Mouse (Mus musculus) adrenal gland, postnatal 4 days (tissue): ENCODE data around the gene Spef1. TPM values are rescaled to one million over a fixed set of nuclear protein-coding genes. Genes with fewer than 3 reads are reported as not detected.

Experiments
- DNase-seq, 2 experiments: peaks; one replicate each; pipeline ENCODE4 v3.0.0; 2021 to 2022; ENCODE audit warnings: low spot score in 2 of 2, mixed read lengths in 2 of 2
- total RNA-seq, 2 experiments: library from RNA; stranded (reverse); gene quantifications; 2 replicates each; pipeline ENCODE4 v1.2.3; 2021

Gene Spef1
- total RNA-seq, 2 experiments from 2014 or later: 5.8 to 6.7 TPM

GRCm38 (mm10) chr2:131175286-131175944 is 11.7 kb downstream of the Spef1 start:
- DNase-seq: no peak

GRCm38 (mm10) chr2:131174700-131175099 is 12.4 kb downstream of the Spef1 start:
- no peak for DNase-seq

GRCm38 (mm10) chr2:131172322-131172721 is 14.8 kb downstream of the Spef1 start:
- DNase-seq: no peak

DNA sequence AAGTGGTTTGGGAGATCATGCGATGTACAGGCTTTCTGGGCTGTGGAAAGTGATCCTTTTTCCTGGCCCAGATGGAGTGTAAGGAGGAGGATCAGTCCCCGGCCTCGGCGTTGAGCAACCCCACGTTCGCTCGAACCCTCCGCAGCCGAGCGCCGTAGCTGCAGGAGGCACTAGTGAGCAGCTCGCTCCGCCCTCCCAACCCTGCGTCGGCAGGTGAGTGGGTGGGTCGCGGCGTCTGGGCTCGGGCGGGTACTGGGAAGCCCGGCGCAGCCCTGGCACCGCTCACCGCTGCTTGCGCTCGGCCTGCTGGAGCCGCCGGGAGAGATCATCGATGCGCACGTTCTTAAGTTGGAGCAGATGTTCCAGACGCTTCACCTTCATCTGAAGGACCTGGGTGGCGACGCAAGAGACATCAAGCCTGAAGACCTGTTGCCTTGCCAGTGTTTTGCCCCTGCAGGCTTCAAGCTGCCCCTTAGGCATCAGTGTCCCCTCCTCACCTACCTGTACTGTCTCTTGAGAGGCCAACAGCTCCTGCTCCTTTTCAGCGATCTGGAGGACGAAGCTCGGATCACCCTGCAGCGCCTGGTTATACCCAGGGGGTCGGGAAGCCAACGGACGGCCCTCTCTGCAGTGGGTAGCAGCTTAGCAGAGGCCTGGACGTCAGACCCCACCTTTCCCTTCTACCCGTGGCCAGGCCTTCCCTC is 15.5 kb downstream of the Spef1 start:
- DNase-seq: peak in 1 of 2 experiments; percentile 38

DNA sequence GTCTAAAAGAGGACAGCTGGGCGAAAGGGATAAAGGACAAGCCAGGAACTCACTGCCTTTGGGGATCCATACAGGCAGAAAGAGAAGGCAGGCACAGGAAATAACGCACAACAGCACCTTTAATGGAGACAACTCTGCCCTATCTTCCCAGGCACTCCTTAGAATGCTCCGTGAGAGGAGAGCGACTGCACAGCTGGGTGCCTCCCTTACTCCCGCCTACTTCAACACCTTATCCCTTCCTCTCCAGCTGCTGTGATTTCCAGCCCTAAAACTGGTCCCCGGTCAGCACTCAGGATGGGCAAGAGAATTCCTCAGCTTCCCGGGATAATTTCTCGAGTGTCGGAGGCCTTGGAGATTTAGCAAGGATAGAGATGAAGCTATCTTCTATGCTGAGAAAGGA is 16.1 kb downstream of the Spef1 start:
- no peak for DNase-seq

- DNase-seq: no peak
Measured at GRCm38 (mm10) chr2:131168914-131169313, 18.2 kb downstream of the Spef1 start.

DNA sequence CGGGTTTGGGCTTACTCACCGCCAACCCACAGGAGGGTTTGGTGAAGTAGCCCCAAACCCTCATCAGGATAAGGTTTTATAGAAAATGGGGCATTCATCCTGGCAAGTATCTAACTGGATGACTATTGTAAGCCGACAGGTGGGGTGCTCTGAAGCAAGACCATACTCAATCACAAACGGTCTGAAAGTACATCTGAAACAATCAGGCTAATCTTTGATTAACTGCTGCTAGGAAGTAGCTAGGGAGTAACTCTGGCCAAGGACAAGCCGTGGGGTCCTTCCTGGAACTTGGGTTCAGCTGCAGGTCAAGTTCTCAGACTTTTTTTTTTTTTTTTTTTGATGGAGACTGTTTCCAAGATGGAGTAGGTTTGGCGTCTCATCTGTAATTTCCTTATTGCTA is 19.1 kb downstream of the Spef1 start:
- no peak for DNase-seq

GRCm38 (mm10) chr2:131166172-131166571 is 20.9 kb downstream of the Spef1 start:
- DNase-seq: no peak

GRCm38 (mm10) chr2:131163924-131164323 is 23.2 kb downstream of the Spef1 start:
- no peak for DNase-seq

DNA sequence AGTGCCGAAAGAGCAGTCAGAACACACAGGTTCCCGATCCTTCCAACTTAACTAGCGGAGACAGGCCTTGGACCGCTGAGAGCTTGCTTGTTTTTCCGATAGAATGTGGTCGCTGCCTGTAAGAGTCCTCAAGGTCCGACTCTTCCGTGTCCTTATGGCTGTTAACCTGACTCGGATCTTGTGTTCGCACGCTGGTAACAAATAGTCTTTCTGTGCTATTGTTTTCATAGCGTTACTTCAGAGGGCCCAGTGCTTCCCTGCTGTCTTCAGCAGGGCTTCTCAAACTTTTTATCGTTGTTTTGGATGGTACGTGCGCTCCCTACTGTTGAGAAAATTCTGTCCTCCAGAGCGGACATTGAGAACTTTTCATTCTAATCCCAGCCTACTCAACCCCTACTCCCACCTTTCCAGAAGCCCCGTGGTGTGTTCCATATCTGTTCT is 26.4 kb downstream of the Spef1 start:
- no peak for DNase-seq

- DNase-seq: peak; percentile 75 to 86
Measured at GRCm38 (mm10) chr2:131159938-131160581, 27.0 kb downstream of the Spef1 start, which contains the start of gene 1700037H04Rik. TSS of gene 1700037H04Rik (minus strand) at chr2:131160081.

GRCm38 (mm10) chr2:131159491-131159910 is 27.6 kb downstream of the Spef1 start:
- no peak for DNase-seq

- DNase-seq: no peak
Measured at GRCm38 (mm10) chr2:131156987-131157386, 30.1 kb downstream of the Spef1 start.

DNA sequence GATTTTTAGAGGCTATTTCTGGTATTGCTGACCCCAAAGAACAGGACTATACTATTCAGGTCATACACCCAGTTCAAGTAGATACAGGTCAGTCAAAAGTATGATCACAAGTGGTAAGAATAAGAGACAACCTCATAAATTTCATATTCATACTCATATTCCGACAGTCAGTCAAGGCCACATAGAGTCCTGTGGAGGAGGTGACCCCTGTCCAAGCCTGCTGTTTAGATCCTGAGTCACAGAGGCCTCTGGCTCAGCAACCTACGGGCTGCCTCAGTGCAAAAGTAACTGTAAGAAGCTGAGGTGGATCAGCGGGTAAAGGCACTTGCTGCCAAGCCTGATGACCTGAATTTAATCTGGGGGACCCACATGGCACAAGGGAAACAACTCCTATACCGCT is 33.0 kb downstream of the Spef1 start:
- DNase-seq: no peak

DNA sequence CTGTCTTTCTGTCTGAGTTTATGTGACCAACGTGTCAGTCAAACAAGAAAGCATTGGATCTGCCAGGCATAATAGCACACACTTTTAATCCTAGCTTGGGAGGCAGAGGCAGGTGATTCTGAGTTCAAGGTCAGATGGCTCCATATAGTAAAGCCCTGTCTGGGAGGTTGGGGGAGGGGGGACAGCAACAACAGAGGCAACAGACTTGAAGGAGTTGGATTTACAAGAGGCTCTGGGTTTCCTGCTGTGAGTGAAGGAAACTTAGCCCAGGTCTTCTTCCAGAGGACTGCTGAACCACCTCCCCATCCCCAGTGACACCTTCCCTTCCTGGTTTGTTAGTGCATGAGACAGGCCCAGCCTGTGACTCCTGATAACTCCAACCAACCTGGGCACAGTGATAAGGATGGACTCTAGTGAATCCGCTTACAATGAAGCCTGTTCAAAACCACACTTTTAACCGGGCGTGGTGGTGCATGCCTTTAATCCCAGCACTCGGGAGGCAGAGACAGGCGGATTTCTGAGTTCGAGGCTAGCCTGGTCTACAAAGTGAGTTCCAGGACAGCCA is 34.8 kb downstream of the Spef1 start:
- no peak for DNase-seq

- no peak for DNase-seq
Measured at GRCm38 (mm10) chr2:131149254-131149578, 37.9 kb downstream of the Spef1 start.

- no peak for DNase-seq
Measured at GRCm38 (mm10) chr2:131148353-131149253, 38.5 kb downstream of the Spef1 start.

- no peak for DNase-seq
Measured at GRCm38 (mm10) chr2:131147043-131147365, 40.1 kb downstream of the Spef1 start.

- no peak for DNase-seq
Measured at GRCm38 (mm10) chr2:131146193-131147042, 40.7 kb downstream of the Spef1 start.

DNA sequence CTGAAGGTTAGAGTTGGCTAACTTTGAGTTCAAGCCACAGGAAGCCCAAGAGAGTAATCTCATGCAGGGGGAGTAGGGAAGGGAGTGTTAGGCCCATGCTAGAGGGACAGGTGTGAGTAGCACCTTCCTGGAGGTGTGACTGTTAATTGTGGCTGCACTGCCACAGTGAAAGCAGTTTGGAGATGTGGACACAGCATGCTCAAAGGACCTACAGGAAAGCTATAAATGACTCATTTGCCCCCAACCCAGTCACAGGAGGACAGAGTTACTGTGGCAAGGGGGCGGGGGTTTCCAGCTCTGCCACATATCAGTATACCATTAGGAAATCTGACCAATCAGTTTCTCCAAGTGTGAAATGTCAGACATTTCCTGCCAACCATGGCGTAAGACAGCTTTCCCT is 41.5 kb downstream of the Spef1 start:
- DNase-seq: no peak
